Mouse (Mus musculus): ENCODE results near the gene Tas2r119. TPM values are rescaled to one million over a fixed set of nuclear protein-coding genes. Genes with fewer than 3 reads are reported as not detected.

The Tas2r119 gene
- total and polyA plus RNA-seq, 3 experiments: not detected

- DNase-seq: no peak
- Histone ChIP-seq H3K36me3 (ENCODE audit: control insufficient read depth, insufficient read depth, low read length) (no peaks in the 10 kb centered on the region), H3K27ac (no peak overlapping the region), H3K4me3 (no peak overlapping the region), H3K9ac (ENCODE audit: low read depth, low read length) (no peak overlapping the region), H3K27me3 (ENCODE audit: control insufficient read depth, insufficient read depth, low read length) (no peaks in the 10 kb centered on the region), H3K79me2 (replicated peaks; ENCODE audit: control insufficient read depth, insufficient read depth, low read length) (no peaks in the 10 kb centered on the region), H3K4me1 (ENCODE audit: control insufficient read depth, insufficient read depth, low read length) (no peaks in the 10 kb centered on the region)
- intact Hi-C loops (cut with DNase I): no loop called here
- 90% methylated on average over 1 of the region's 1 CpGs for WGBS
- no peak for TF ChIP-seq POLR2A (IDR thresholded peaks at IDR 0.05; ENCODE audit: insufficient read depth, low read depth, low read length)
- TF ChIP-seq CTCF (IDR thresholded peaks at IDR 0.05): no peak
- no peak for TF ChIP-seq EP300 (IDR thresholded peaks at IDR 0.05; ENCODE audit: insufficient read depth, low read depth, low read length)
Measured at GRCm38 (mm10) chr15:32182026-32182425, 4.9 kb downstream of the Tas2r119 start.

GRCm38 (mm10) chr15:32184964-32185363 lies 7.9 kb downstream of the Tas2r119 start:
- TF ChIP-seq CTCF (IDR thresholded peaks at IDR 0.05) (no peak), EP300 (IDR thresholded peaks at IDR 0.05; ENCODE audit: insufficient read depth, low read depth, low read length) (no peak), POLR2A (IDR thresholded peaks at IDR 0.05; ENCODE audit: insufficient read depth, low read depth, low read length) (no peak)
- Histone ChIP-seq H3K4me1 (ENCODE audit: control insufficient read depth, insufficient read depth, low read length) (no peaks in the 10 kb centered on the region), H3K4me3 (no peak overlapping the region), H3K27ac (no peak overlapping the region), H3K27me3 (ENCODE audit: control insufficient read depth, insufficient read depth, low read length) (no peaks in the 10 kb centered on the region), H3K9ac (ENCODE audit: low read depth, low read length) (no peak overlapping the region), H3K36me3 (ENCODE audit: control insufficient read depth, insufficient read depth, low read length) (no peaks in the 10 kb centered on the region), H3K79me2 (replicated peaks; ENCODE audit: control insufficient read depth, insufficient read depth, low read length) (no peaks in the 10 kb centered on the region)
- DNase-seq: no peak
- intact Hi-C loops (cut with DNase I): no loop called here

- H3K4me3 ChIP-seq: no peak overlapping the region
Measured at GRCm38 (mm10) chr15:32189879-32190278, 12.8 kb downstream of the Tas2r119 start.

GRCm38 (mm10) chr15:32190436-32190835 lies 13.3 kb downstream of the Tas2r119 start:
- Histone ChIP-seq H3K79me2 (replicated peaks; ENCODE audit: control insufficient read depth, insufficient read depth, low read length) (no peaks in the 10 kb centered on the region), H3K4me3 (no peak overlapping the region), H3K36me3 (ENCODE audit: control insufficient read depth, insufficient read depth, low read length) (no peaks in the 10 kb centered on the region), H3K9ac (ENCODE audit: low read depth, low read length) (no peak overlapping the region), H3K27ac (no peak overlapping the region), H3K4me1 (ENCODE audit: control insufficient read depth, insufficient read depth, low read length) (no peaks in the 10 kb centered on the region), H3K27me3 (ENCODE audit: control insufficient read depth, insufficient read depth, low read length) (no peaks in the 10 kb centered on the region)
- WGBS: 88% methylated on average over 6 of the region's 6 CpGs
- TF ChIP-seq POLR2A (IDR thresholded peaks at IDR 0.05; ENCODE audit: insufficient read depth, low read depth, low read length) (no peak), CTCF (IDR thresholded peaks at IDR 0.05) (no peak), EP300 (IDR thresholded peaks at IDR 0.05; ENCODE audit: insufficient read depth, low read depth, low read length) (no peak)
- no peak for DNase-seq
- intact Hi-C loops (cut with DNase I): no loop called here

More at GRCm38 (mm10) chr15:32189879-32190278, 12.8 kb downstream of the Tas2r119 start:
- Histone ChIP-seq H3K9ac (ENCODE audit: low read depth, low read length) (no peak overlapping the region), H3K4me1 (ENCODE audit: control insufficient read depth, insufficient read depth, low read length) (no peaks in the 10 kb centered on the region), H3K27ac (no peak overlapping the region), H3K36me3 (ENCODE audit: control insufficient read depth, insufficient read depth, low read length) (no peaks in the 10 kb centered on the region), H3K79me2 (replicated peaks; ENCODE audit: control insufficient read depth, insufficient read depth, low read length) (no peaks in the 10 kb centered on the region), H3K27me3 (ENCODE audit: control insufficient read depth, insufficient read depth, low read length) (no peaks in the 10 kb centered on the region)
- TF ChIP-seq EP300 (IDR thresholded peaks at IDR 0.05; ENCODE audit: insufficient read depth, low read depth, low read length) (no peak), POLR2A (IDR thresholded peaks at IDR 0.05; ENCODE audit: insufficient read depth, low read depth, low read length) (no peak), CTCF (IDR thresholded peaks at IDR 0.05) (no peak)
- 56% methylated on average over 3 of the region's 3 CpGs for WGBS
- DNase-seq: no peak
- intact Hi-C loops (cut with DNase I): no loop called here

GRCm38 (mm10) chr15:32192948-32193347 lies 15.9 kb downstream of the Tas2r119 start:
- Histone ChIP-seq H3K27me3 (ENCODE audit: control insufficient read depth, insufficient read depth, low read length) (no peaks in the 10 kb centered on the region), H3K27ac (no peak overlapping the region), H3K4me3 (no peak overlapping the region), H3K4me1 (ENCODE audit: control insufficient read depth, insufficient read depth, low read length) (no peaks in the 10 kb centered on the region), H3K79me2 (replicated peaks; ENCODE audit: control insufficient read depth, insufficient read depth, low read length) (no peaks in the 10 kb centered on the region), H3K9ac (ENCODE audit: low read depth, low read length) (no peak overlapping the region), H3K36me3 (ENCODE audit: control insufficient read depth, insufficient read depth, low read length) (no peaks in the 10 kb centered on the region)
- intact Hi-C loops (cut with DNase I): no loop called here
- no peak for TF ChIP-seq CTCF (IDR thresholded peaks at IDR 0.05)
- TF ChIP-seq POLR2A (IDR thresholded peaks at IDR 0.05; ENCODE audit: insufficient read depth, low read depth, low read length): no peak
- TF ChIP-seq EP300 (IDR thresholded peaks at IDR 0.05; ENCODE audit: insufficient read depth, low read depth, low read length): no peak
- DNase-seq: no peak
- 62% methylated on average over 1 of the region's 1 CpGs for WGBS

GRCm38 (mm10) chr15:32198076-32198475 lies 21.0 kb downstream of the Tas2r119 start:
- Histone ChIP-seq H3K9ac (ENCODE audit: low read depth, low read length) (no peak overlapping the region), H3K79me2 (replicated peaks; ENCODE audit: control insufficient read depth, insufficient read depth, low read length) (no peaks in the 10 kb centered on the region), H3K4me3 (no peak overlapping the region), H3K36me3 (ENCODE audit: control insufficient read depth, insufficient read depth, low read length) (no peaks in the 10 kb centered on the region), H3K4me1 (ENCODE audit: control insufficient read depth, insufficient read depth, low read length) (no peaks in the 10 kb centered on the region), H3K27me3 (ENCODE audit: control insufficient read depth, insufficient read depth, low read length) (no peaks in the 10 kb centered on the region), H3K27ac (no peak overlapping the region)
- intact Hi-C loops (cut with DNase I): no loop called here
- WGBS: 78% methylated on average over 9 of the region's 9 CpGs
- DNase-seq: no peak
- TF ChIP-seq POLR2A (IDR thresholded peaks at IDR 0.05; ENCODE audit: insufficient read depth, low read depth, low read length) (no peak), CTCF (IDR thresholded peaks at IDR 0.05) (no peak), EP300 (IDR thresholded peaks at IDR 0.05; ENCODE audit: insufficient read depth, low read depth, low read length) (no peak)
